Comparison of ENCODE assay signal across 1 mouse cellular context in the genomic region with DNA sequence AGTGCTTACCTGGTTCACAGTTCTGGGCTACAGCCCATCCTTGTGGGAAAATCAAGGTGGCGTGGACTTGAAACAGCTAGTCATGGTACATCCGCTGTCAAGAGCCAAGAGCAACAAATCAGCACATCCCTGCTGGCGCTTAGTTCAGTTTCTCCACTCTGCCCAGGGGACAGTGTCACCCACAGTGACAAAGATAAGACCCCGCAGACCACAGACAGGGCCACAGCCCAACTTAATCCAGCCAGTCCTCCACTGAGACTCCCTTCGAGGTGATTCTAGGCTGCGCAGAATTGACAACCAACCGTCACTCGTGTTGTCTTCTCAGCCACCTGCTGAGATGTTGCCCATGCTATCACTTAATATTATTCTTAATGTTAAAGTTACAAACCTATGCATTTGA.
A peak's percentile ranks its signal among the peaks of the same experiment; 100 is the strongest.
TF ChIP-seq lines count a peak whose summit lies in the region.

No protein-coding gene starts in this region.

TF ChIP-seq in MEL, 35 proteins besides CTCF, POLR2A, EP300 and RAD21 (continued from another document):
- peak; percentile 94 for TF ChIP-seq RCOR1 (IDR thresholded peaks at IDR 0.05; ENCODE audit: low read depth, low read length)
- no peak for TF ChIP-seq ELF1 (IDR thresholded peaks at IDR 0.05; ENCODE audit: low read depth, low read length)
- no peak for TF ChIP-seq MAX (IDR thresholded peaks at IDR 0.05; ENCODE audit: low read length)
- TF ChIP-seq NELFE (IDR thresholded peaks at IDR 0.05; ENCODE audit: low read depth, low read length), result no peak
- no peak for TF ChIP-seq MAFK (IDR thresholded peaks at IDR 0.05; ENCODE audit: borderline replicate concordance, low read depth, low read length)
- no peak for TF ChIP-seq MEF2A (IDR thresholded peaks at IDR 0.05; ENCODE audit: extremely low read depth, insufficient replicate concordance, low read depth, low read length, poor library complexity, severe bottlenecking)
- no peak for TF ChIP-seq KAT2A (conservative IDR thresholded peaks at IDR 0.05; ENCODE audit: low read depth, low read length)
- TF ChIP-seq USF2 (IDR thresholded peaks at IDR 0.05; ENCODE audit: borderline replicate concordance in 1 of 2, insufficient read depth in 1 of 2, low read depth in 1 of 2, low read length in 2 of 2), result no peak
- TF ChIP-seq MXI1 (IDR thresholded peaks at IDR 0.05; ENCODE audit: low read depth, low read length), result no peak
- TF ChIP-seq UBTF (IDR thresholded peaks at IDR 0.05; ENCODE audit: borderline replicate concordance, insufficient read depth, low read depth, low read length), result no peak
- no peak for TF ChIP-seq JUND (IDR thresholded peaks at IDR 0.05; ENCODE audit: low read depth, low read length)
- no peak for TF ChIP-seq USF1 (IDR thresholded peaks at IDR 0.05; ENCODE audit: low read depth, low read length)
- no peak for TF ChIP-seq ZNF384 (IDR thresholded peaks at IDR 0.05; ENCODE audit: low read depth, low read length)
- TF ChIP-seq SIN3A (IDR thresholded peaks at IDR 0.05; ENCODE audit: low read length), result 0 out of 2 replicates have a peak, but pooled peaks have one; percentile 1
